Mouse (Mus musculus): ENCODE results near the gene Shank2.

DNA sequence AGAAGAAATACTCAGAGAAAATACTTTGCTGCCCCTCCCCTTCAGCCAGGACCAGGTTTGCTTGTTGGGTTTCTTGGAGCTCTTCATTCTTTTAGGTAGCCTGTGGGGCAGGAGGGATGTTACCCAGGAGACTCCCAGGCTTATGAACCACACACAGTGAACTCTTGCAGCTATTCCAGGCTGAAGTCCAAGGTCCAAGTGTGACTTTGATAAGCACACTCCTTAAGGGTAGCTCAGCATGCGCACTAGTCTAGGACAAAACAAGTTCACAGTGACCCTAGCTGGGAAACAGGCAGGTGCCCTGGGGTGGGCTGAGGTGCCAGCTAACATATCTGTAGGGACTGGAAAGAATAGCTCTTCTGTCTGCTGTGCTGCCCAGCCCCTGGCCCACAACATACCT is 117.8 kb downstream of the Shank2 start:
- no peak for TF ChIP-seq POLR2A (IDR thresholded peaks at IDR 0.05; ENCODE audit: borderline replicate concordance, control insufficient read depth, low read depth, low read length)
- no peak for TF ChIP-seq CTCF (IDR thresholded peaks at IDR 0.05; ENCODE audit: control insufficient read depth, insufficient read depth, low read length)

Measured in bone marrow, adult 2 months (tissue).